Mouse (Mus musculus) CH12.LX (cell line): ENCODE measurements around the gene Ckap4. TPM values are rescaled to one million over a fixed set of nuclear protein-coding genes. Genes with fewer than 3 reads are reported as not detected.
"Not testable (repeated sequence)": the region's sequence is repeated elsewhere in the genome, so short reads cannot be mapped to it uniquely, and the experiment has no call there.

Source experiments
- DNase-seq: peaks from one replicate; pipeline ENCODE4 v3.0.0-alpha.2; 2013; ENCODE audit errors: extremely low read depth
- H3K27ac ChIP-seq: 2 replicates; pipeline ENCODE4 v1.5.1; 2012; ENCODE audit warnings: low read depth, mild to moderate bottlenecking, control low read depth, moderate library complexity; ENCODE audit not compliant: insufficient read depth
- H3K27me3 ChIP-seq: replicated peaks from 2 replicates; pipeline ENCODE3; 2012; ENCODE audit warnings: inconsistent platforms
- H3K36me3 ChIP-seq, 2 experiments: replicated peaks in 1 of 2; 2 replicates each; pipeline versions ENCODE3 to v1.6.1; 2012; ENCODE audit warnings: inconsistent platforms in 1 of 2, low read length in 1 of 2, mild to moderate bottlenecking in 1 of 2, mixed read lengths in 1 of 2, moderate library complexity in 1 of 2; ENCODE audit not compliant: control insufficient read depth in 1 of 2, insufficient read depth in 1 of 2
- H3K4me1 ChIP-seq, 2 experiments: 2 replicates each; pipeline ENCODE4 v1.6.1; 2012; ENCODE audit warnings: inconsistent platforms in 1 of 2, moderate library complexity in 1 of 2; ENCODE audit not compliant: insufficient read depth in 2 of 2, control insufficient read depth in 1 of 2
- H3K4me2 ChIP-seq: 2 replicates; pipeline ENCODE4 v1.6.1; 2012; ENCODE audit warnings: low read depth, mild to moderate bottlenecking, control low read depth; ENCODE audit not compliant: poor library complexity, insufficient read depth, severe bottlenecking
- H3K4me3 ChIP-seq, 3 experiments: fragments of 150-350 bp in 1 of 3; sonication (generic) in 1 of 3; replicated peaks in 1 of 3; 2 replicates each; pipeline versions ENCODE3 to v1.5.1; 2011 to 2012; ENCODE audit warnings: low read depth in 2 of 3, low read length in 2 of 3, mild to moderate bottlenecking in 2 of 3, moderate library complexity in 2 of 3, control low read depth in 1 of 3, improper control_type of control experiment in 1 of 3, inconsistent platforms in 1 of 3, mixed read lengths in 1 of 3; ENCODE audit not compliant: poor library complexity in 1 of 3
- H3K79me2 ChIP-seq: replicated peaks from 2 replicates; pipeline ENCODE4 v1.6.1; 2012; ENCODE audit warnings: mild to moderate bottlenecking, moderate library complexity; ENCODE audit not compliant: control insufficient read depth, poor library complexity, insufficient read depth, severe bottlenecking; ENCODE audit errors: extremely low read depth
- H3K9ac ChIP-seq: 2 replicates; pipeline ENCODE4 v1.6.1; 2012; ENCODE audit warnings: low read depth, mild to moderate bottlenecking, control low read depth, moderate library complexity; ENCODE audit not compliant: insufficient read depth
- H3K9me3 ChIP-seq: replicated peaks from 2 replicates; pipeline ENCODE3; 2012; ENCODE audit warnings: low read length, inconsistent platforms, mixed read lengths
- JUND ChIP-seq: conservative IDR thresholded peaks from 2 replicates; pipeline ENCODE4 v1.6.1; 2011; ENCODE audit warnings: low read depth, low read length, improper control_type of control experiment
- MAX ChIP-seq: IDR thresholded peaks from 2 replicates; pipeline ENCODE4 v1.6.1; 2011; ENCODE audit warnings: low read length, improper control_type of control experiment
- MEF2A ChIP-seq: IDR thresholded peaks from 2 replicates; pipeline ENCODE4 v1.6.1; 2014; ENCODE audit warnings: low read depth, mild to moderate bottlenecking, inconsistent platforms, low read length, improper control_type of control experiment, borderline replicate concordance
- MYC ChIP-seq: IDR thresholded peaks from 2 replicates; pipeline ENCODE4 v1.6.1; 2011; ENCODE audit warnings: low read depth, mild to moderate bottlenecking, improper control_type of control experiment, low read length
- RAD21 ChIP-seq: IDR thresholded peaks from 2 replicates; pipeline ENCODE4 v1.6.1; 2011; ENCODE audit warnings: low read depth, mild to moderate bottlenecking, low read length, improper control_type of control experiment, moderate library complexity
- dilution Hi-C: fragments of 300-500 bp; cut with MboI; formaldehyde crosslinking; loops from 2 replicates; pipeline ENCODE4 v1.14.3; 2020; ENCODE audit warnings: low sequenced_read_pairs; ENCODE audit not compliant: extremely low pct_unique_long_range_greater_than_20kb, extremely low pct_ligation_motif_present
- in situ Hi-C: fragments of 300-500 bp; cut with MboI; formaldehyde crosslinking; loops from 3 replicates; pipeline ENCODE4 v1.14.3; 2019; ENCODE audit warnings: low sequenced_read_pairs, low pct_ligation_motif_present, low pct_unique_long_range_greater_than_20kb, mixed read lengths
- polyA plus RNA-seq: library from polyadenylated mRNA; unstranded; fragments of >175 nt; gene quantifications from 2 replicates; pipeline ENCODE4 v1.2.1, GENCODE M21; 2012; ENCODE audit warnings: low read depth; ENCODE audit not compliant: insufficient read length
- total RNA-seq, 2 experiments: library from RNA; depleted of rRNA; stranded (reverse); fragments of 300-350 nt in 1 of 2; fragments of >200 nt in 1 of 2; gene quantifications; 2 replicates each; pipeline ENCODE4 v1.2.3; 2012 to 2014

The Ckap4 gene
- total and polyA plus RNA-seq, 3 experiments: 24.4 to 71.2 (median 35.0) TPM

DNA sequence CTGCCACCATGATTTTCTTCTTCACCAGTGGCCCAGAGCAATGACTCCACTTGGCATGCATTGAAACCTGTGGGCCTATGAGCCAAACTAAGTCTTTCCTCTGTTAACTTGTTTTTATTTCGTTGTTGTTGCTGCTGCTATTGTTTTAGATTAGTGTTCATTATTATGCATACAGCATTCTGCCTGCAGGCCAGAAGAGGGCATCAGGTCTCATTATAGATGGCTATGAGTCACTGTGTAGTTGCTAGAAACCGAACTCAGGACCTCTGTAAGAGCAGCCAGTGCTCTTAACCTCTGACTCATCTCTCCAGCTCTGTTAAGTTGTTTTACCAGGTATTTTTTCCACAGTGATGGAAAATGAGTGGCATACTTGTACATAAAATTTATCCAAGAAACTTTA lies 50.8 kb downstream of the Ckap4 start:
- H3K4me3 ChIP-seq: no peak overlapping the region
- H3K9ac ChIP-seq: no peak overlapping the region
- no peak overlapping the region for H3K4me2 ChIP-seq
- H3K9me3 ChIP-seq: peaks cover 7% of the 10 kb centered on the region
- no peak for TF ChIP-seq JUND
- no peak for TF ChIP-seq MYC
- dilution Hi-C loops: no loop called here
- no peaks in the 10 kb centered on the region for H3K36me3 ChIP-seq
- H3K27me3 ChIP-seq: no peaks in the 10 kb centered on the region
- peaks cover 5 to 16% of the 10 kb centered on the region in 2 experiments; a peak in 3 of 4 replicates for H3K4me1 ChIP-seq
- no peak for DNase-seq
- in situ Hi-C loops: no loop called here
- no peak overlapping the region for H3K27ac ChIP-seq
- H3K79me2 ChIP-seq: no peaks in the 10 kb centered on the region

DNA sequence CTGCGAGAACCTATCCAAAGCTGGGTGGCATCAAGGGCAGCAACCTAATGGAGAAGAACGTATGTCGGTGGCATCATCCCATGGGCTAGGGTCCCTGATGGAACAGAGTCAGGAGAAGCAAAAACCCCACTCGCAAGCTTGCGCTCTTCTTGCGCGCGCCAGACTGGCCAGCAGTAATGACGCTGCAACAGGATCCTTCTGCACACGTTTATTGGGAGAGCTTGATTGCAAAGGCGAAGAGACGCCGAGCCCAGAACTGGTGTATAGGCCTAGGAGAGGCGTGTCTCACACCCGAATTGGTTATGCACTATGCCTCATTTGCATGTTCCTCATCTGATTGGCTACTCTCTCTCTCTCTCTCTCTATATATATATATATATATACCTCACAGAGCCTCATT lies 51.4 kb downstream of the Ckap4 start:
- H3K4me3 ChIP-seq, dilution Hi-C loops, H3K36me3 ChIP-seq: not testable (repeated sequence)

DNA sequence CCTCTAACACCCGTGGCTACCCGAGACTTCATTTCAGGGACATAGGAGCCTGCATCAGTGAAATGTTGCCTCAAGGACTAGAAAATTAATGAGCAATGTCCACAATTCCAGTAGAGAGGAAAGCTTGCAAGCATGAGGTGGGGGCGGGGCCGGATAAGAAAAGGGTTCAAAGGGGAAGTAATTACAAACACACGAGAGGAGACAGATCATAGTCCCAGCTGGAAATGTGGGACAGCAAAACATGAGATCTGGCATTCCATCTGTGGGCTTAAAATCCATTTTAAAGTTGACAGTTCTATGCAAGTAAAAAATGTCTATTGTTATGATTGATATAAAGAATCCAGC lies 52.6 kb downstream of the Ckap4 start:
- no peak overlapping the region for H3K9ac ChIP-seq
- dilution Hi-C loops: no loop called here
- H3K79me2 ChIP-seq: no peaks in the 10 kb centered on the region
- peak overlapping the region; percentile 61; the same call in 1 of the 2 replicates for H3K4me2 ChIP-seq
- H3K36me3 ChIP-seq: no peaks in the 10 kb centered on the region
- in situ Hi-C loops: no loop called here
- no peaks in the 10 kb centered on the region for H3K27me3 ChIP-seq
- no peak for DNase-seq
- peaks cover 7% of the 10 kb centered on the region for H3K9me3 ChIP-seq
- no peak overlapping the region for H3K27ac ChIP-seq
- TF ChIP-seq MAX (no peak), RAD21 (no peak)
- TF ChIP-seq, all 38 proteins: peak for 0
- peaks cover 5 to 18% of the 10 kb centered on the region in 2 experiments; a peak in 3 of 4 replicates for H3K4me1 ChIP-seq
- H3K4me3 ChIP-seq: no peak overlapping the region

More for the DNA sequence above, 51.4 kb downstream of the Ckap4 start:
- DNase-seq, in situ Hi-C loops, H3K27me3 ChIP-seq, H3K4me2 ChIP-seq, H3K27ac ChIP-seq, H3K9me3 ChIP-seq, H3K9ac ChIP-seq, H3K79me2 ChIP-seq: not testable (repeated sequence)
- peaks cover 5 to 18% of the 10 kb centered on the region in 2 experiments; a peak in 3 of 4 replicates for H3K4me1 ChIP-seq

DNA sequence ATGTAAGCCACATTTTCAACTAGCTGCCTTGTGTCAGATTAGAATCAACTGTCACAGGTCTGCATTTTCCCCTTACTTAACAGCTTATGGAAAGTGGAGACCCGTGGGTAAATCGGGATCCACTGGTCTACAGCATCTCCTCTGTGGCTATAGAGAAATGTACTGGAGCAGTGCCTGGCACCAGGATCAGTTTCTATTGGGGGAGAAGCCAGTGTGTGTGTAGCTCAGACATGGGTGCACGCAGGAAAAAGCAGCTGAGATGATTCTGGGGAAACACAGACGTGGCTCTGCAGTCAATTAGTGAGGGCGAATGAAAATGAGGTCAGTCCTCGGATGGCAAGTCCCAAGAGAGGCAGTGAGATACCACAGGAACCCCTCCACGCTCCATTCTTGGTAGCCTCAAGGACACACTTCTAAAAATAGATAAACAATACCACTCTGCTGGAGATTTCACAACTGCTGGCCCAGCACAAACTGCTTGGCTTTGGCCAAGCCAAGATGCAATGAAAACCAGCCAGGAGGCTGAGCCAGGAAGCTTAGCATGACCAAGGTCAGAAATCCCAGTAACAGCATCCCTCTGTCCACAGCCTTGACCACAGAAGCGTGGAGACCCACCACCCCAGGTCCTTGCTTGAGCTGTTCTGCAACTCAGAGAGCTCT lies 53.1 kb downstream of the Ckap4 start:
- Histone ChIP-seq H3K27ac (no peak overlapping the region), H3K9ac (no peak overlapping the region), H3K4me2 (peak overlapping the region; percentile 61), H3K27me3 (no peaks in the 10 kb centered on the region), H3K4me3 (no peak overlapping the region), H3K79me2 (no peaks in the 10 kb centered on the region), H3K4me1 (peaks cover 5 to 18% of the 10 kb centered on the region in 2 experiments; a peak in 3 of 4 replicates), H3K36me3 (no peaks in the 10 kb centered on the region), H3K9me3 (peaks cover 6% of the 10 kb centered on the region)
- in situ Hi-C loops (no loop called here), dilution Hi-C loops (no loop called here)
- TF ChIP-seq MEF2A (peak; percentile 30; the same call in 1 of the 2 replicates), JUND (no peak)
- peak; percentile 35 for DNase-seq
